Mouse (Mus musculus): ENCODE measurements at regions not wholly inside any gene's neighbourhood (a gene's known extent, or its start where the extent isn't known, plus 50 kb on each side); places are given as distances from the start of the nearest gene placed in this dataset.

DNA sequence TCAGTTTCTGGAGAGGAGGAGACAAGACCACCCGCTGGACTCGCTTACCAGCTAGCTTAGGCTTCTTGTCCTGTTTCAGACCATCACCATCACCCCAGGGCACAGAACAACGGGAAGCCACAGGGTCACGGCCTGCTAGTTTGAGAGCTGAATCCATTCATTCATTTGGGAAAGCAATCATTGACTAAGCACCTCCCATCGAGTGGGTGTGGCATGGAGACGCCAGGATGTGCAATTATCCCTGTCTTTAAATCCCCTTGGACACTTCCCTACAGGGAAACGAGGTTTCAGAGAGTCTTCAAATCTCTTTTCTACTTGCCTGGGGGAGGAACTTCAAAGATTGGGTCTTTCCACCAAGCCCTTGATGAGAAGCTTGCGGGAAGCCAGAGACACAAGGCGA, 108.7 kb downstream of the 2410131K14Rik start:
- no peak for DNase-seq

DNA sequence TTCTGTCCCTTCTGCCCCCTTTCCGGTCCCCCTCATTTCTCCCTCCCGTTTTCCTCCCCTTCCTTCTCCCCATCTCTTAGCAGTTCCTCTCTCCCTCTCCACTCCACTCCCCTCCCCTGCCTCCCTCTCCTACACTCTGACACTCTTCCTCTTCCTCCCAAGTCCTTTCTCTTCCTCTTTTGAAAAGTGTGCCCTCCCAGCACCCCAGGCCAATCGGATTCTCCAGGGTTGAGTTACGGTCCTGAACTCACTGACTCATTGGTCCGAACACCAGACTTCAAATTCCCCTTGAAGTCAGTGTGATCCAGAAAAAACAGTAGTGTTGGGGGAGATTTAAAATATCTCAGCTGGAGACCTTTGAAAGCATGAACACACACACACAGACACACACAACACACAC, 109.1 kb downstream of the 2410131K14Rik start:
- DNase-seq, result no peak

DNA sequence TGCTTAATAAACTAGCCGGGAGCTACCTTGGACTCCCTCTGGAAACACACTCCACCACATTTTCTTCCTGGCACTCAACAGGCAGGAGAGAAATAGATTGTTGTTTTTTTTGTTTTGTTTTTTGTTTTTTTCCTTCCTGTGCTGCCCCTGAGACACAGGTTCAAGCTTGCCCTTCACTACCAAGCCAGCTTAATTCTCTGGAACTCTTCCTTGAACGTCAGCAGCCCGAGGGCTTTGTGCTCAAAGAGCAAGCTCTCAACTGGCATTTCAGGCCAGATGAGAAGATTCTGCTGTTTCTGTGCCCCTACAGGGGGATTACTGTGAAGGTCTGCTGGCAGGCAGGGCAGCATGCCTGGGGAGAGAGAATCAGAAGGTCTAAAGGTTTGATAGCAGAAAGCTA, 109.8 kb downstream of the 2410131K14Rik start:
- no peak for DNase-seq

DNA sequence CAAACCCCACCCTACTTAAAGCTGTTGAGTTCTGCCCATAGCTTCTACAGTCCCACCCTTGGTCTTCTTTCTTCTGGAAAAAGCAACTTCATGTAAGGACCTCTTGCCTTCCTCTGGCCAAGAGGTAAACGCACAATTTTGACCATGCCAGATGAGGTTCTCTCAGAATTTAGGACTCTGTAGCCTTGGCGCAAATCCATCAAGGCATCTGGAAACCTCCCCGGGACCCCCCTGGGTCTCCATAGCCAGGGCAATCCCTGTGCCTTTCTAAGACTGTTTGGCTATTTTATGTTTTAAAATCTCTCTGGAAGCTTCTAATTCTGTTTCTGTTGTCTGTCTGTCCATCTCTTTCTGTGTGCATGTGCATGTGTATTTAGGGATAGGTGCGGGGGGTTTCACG, 110.3 kb downstream of the 2410131K14Rik start:
- DNase-seq, result no peak

DNA sequence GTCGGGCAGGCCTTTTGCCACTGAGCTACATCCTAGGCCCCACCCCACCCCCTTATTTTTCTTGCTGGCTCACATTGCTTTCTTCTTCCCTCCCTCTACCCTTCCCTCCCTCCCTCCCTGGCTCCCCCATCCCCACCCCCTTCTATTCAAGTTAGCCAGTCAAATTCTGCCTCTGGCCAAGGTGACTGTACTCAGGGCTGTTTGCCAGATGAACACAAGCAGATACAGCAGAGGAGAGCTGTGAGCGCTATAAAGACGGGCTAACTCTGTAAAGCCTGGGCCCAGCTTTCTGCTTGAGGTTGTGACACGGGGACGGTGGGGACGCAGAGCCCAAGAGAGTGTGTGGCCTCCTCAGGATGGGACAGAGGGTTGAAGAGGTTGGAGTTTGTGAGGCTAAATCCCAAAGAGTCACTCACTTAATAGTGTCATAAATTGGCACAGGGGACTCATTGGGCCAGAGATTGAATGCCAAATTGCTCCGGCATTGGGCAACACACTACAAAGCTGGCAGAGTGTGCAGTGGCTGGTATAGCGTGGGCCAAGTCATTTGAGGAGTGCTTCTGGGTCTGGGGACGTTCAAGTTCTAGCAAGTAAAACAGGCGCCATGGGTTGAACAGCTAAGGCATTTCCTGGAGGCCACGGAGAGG, 110.8 kb downstream of the 2410131K14Rik start:
- DNase-seq, result peak; percentile 70

DNA sequence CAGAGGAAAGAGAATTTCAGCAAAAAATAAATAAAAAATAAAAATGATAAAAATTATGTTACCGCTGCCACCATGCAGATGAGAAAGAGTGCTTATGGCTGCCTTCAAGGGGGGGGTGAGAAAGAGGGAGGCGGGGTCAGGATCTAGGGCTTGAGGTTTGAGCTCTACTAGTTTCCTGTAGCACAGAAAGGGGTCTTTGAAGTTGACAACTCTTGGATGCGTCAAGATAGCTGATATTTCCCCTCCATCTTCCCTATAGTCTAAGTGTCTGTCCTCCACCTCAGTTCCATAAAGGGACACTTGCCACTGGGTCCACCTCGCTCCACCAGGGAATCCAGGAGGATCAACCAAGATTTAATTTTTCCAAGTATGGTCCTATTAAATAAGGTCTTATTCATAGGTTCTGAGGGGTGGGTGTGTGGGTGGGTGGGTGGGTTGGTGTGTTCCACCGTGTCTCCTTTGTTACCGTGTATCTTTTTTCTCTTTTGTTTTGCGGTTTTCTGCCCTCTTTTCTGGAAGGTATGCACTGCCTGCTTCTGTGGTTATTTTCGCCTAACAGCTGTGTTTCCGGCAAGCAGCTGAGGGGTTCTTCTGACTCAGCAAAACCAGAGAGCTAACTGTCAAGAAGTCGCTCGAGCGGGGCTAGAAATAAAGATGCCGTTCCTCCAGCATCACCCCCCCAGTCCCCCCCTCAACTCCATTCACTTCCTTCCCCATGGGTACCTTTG, 114.8 kb downstream of the 2410131K14Rik start:
- DNase-seq, result no peak

DNA sequence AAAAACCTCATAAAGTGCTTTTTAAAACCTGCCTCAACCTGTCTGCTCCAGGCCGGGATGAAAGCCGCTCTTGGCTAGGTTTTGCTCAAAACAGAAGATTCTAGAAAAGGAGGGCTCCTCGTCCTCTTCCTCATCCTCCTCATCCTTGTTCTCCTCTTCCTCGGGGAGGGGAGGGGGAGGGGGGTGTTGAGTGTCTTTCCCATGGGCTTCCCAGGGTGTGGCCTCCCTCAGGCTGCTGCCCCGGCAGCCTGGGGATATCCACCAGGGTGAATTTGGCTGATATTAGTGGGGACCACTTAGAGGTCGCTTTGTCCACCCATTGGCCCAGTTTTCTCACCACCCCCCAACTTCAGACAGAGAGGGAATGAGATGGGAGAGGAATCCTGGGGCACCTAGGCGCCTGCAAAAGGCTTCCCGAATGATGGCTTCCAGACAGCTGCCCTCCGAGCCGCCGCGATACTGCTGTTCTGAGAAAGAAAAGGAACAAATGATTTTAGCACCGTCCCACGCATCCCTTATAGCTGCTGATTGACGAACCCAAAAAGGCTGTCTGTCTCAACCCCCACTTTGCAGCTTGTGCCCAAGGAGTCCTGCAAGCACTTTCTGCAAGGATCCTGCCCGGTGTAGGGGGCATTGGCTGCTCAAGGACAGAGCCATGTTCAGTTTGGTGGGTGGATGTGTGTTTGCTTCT, 115.5 kb downstream of the 2410131K14Rik start:
- DNase-seq, result no peak

DNA sequence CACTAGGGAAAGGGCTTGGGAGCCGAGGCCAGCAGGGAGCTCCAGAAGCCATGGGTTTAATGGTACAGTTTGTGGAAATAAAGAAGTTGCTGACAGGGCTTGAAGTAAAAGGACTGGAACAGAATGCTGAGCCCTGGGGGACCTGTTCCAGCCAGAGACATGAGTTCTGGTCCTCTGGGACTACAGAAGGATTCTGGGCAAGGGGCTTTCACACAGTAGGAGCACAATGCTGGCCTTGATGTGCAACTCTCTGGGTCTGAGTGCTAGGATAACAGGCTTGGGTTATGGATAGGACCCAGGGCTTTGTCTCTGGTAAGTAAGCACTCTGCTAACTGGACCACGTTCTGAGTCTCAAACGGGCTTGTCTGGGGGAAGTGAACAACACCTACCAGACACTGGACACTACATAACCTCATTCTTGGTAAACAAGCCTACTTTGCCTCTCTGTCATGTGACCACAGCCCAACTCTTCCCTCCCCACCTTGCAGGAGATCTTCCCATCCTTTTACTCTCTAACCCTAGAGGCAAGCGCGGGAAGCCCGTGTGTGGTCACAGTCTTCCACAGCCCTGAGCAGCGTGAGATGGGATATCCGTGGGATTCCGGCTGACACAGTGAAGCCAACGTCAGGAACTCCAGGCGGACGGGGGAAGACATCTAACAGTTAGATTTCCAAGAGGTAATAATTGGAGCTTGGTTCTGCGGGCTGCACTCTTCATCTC, 116.3 kb downstream of the 2410131K14Rik start:
- no peak for DNase-seq

DNA sequence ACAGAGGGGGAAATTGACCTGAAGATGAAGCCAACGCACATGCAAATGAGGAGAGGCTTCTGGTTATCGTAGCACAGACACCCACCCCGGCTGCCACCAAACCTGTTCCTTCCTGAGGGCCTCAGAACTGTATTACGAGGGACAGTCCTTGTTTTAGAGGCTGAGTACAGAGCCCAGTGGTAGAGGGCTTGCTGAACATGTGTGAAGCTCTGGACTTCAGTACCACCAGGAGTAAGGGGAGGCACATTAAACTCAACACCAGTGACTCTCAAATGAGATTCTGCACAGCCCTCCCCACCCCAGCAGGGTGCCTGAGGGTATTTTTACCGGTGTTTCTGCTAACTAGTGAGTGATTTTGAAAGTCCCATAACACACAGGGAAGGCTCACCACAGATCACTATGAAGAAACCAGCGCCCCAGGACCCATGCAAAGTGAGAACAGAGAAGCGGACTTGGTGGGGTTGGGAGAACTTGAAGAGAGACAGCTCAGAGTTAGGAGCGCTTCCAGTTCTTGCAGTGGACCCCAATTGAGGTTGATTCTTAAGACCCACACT, 116.9 kb downstream of the 2410131K14Rik start:
- DNase-seq, result no peak

DNA sequence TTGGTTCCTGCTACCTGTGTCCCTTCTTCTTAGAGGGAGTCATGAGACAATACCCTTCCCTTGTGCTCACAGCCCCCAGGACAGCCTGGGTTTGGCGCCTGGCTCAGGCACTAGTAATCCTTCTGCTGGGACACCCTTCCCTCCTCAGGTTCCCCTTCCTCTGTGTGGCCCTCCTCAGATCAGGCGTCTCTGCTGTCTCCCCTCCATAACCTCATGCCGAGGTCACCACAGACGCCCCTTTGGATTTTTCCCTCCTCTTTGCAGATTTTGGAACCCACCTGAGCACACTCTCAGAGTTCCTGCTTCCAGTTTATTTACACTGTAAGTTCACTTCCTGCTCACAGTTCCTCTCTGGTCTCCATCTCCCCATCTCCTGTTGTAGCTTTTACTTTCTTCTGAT, 117.7 kb downstream of the 2410131K14Rik start:
- DNase-seq, result no peak

DNA sequence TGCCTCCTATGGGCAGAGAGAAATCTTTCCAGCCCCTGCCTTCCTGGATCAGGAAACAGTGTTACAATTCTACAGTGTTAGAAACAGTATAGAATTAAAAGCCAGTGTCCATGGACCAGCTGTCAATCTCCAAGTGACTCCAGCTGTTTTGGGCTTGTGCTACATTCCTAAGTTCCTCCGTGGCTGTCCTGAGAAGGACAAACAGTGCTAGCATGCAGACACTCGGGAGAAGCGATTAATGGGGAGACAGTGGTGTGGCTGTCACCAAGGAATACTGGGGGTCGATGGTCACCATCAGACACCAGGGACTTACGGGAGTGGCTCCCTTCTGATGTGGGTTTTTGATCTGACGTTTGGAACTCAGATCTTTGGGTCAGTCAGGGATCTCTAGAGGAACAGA, 118.1 kb downstream of the 2410131K14Rik start:
- DNase-seq, result no peak

DNA sequence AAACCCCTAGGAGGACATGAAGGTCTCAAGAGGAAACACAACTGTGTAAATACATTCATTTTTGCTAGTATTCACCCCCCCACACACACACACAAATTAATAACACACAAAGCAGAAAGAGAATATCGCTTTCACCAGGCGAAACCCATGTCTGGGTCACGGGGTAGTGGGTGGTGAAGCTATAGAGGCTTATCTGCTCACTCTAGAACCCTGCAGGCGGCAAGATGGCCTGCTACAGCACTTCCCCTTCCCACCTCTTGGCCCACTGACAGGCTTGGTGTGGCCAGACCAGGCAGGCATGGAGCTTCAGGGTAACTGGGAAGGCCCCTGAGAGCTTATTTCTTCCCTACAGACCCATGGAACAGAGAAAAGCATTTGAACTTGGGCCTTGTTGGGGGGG, 119.6 kb downstream of the 2410131K14Rik start:
- no peak for DNase-seq

DNA sequence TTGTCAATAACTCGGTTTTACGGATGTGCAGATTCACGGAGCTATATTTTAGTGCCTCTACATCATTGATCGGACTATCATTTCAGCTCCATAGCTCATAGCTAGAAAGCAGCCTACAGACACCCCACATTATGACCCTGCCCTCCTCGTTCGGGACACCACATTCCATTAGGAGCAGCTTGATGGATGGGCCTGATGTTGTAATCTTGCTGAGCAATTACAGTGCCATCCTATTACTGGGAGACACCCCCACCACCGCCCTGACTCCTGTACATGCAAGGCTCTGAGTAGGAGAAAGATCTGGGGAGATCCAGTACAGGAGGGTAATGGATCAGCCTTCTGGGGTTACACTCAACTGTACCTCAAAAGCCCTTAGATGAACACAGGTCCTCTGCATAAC, 120.2 kb downstream of the 2410131K14Rik start:
- peak; percentile 82 for DNase-seq

DNA sequence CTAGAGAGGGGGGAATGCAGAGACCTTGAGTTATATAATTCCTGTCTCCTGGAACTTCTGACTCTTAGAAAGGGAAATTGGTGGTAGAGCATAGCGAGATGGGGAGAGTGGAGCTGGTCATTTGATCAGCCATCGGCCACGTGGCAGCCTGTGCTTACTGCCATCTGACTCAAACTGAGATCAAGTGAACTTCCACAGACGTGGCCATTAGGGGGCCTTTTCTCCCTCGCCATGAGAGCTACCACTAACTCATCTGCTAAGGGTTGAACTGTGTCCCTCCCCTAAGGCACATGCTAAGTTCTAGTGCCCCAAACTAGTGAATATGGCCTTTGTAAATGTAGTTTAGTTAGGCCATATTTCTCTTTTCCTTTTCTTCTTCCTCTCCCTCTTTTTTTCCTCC, 120.6 kb downstream of the 2410131K14Rik start:
- DNase-seq, result peak; percentile 22

DNA sequence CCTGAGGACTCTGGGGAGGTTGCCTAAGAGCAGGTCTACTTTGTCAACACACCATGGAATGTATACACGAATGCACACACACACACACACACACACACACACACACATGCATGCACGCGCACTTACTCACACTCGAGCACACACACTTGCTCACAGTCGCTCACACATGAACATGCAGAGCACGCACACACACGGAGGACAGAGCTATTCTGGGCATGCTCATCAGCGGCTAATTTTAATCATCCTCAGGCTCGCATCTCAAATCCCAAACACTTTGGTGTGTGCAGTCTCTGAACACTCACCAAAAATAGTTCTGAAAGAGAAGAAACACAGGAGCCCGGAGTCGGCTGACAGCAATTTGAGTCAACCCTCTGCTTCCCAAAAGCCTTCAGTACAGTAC, 122.0 kb downstream of the 2410131K14Rik start:
- DNase-seq, result no peak

DNA sequence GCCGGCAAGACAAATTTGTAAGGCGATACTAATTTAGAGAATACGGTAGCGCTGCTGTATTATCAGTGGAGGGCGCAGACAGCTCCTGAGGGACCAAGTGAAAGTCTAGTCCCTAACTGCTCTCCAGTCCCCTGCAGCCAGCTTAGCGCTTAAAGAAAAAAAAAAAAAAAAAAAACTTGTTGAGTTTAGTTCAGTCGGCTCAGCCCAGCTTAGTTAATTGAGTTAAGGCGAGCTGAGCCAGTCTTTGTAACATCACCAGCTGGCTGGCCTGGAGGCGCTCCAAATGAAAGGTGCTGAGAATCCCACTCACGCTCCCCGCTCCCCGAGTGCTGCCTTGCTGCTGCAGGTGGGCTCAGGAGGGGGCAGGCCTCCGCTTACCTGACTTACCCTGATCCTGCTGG, 128.6 kb downstream of the 2410131K14Rik start:
- no peak for DNase-seq

DNA sequence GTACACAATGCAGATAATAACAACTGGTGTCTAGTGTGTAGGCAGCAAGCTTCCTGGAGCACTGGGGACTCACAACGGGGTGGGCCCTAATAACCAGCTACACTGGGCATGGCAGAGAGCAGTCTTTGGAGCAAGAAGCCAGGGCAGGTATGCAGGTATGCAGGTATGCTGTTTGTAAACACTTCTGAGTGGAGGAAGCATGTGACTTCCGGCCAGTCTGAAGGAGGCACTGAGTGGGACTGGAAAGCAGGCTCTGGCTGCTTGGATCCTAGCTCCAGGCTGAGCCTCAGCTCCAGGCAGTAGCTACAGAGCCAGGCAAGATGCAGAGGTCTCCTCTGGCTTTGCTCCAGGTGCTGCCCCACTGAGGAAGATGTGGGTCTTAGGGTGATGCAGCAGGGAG, 129.9 kb downstream of the 2410131K14Rik start:
- DNase-seq, result no peak

DNA sequence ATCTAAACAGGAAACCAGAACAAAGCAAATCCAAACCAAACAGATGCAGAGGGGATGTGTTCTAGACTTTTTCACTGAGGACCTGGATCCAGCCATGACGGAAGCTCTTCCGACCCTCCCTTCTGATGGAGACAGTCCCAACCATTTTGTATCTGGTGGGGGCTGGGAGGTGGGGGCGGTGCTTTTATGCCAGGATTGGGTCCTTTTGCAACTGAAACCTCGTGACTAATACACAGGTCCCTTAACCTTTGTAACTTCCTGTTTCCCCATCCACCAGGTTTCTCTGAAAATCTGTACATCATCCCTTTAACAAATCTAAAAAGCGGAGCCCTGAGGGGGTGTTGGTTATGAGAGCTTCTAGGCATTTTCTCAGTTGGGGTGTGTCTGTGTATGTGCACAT, 130.9 kb downstream of the 2410131K14Rik start:
- DNase-seq, result no peak

DNA sequence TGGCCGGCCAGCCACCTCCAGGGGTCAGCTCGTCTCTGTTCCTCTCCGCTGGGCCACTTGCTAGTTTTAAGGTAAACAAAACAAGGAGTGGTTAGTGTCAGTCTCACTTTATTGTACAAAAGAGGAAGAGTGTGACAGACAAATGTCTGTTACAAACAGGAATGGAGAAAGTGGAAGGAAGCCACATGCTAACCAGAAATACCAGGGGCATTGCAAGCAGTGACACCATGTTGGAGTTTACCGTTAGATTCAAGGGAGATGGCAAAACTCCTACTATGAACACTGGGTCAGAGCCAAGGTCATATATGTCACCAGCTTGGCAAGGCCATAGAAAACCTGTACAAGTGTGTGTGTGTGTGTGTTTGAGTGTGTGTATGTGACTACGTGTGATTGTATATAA, 131.5 kb downstream of the 2410131K14Rik start:
- no peak for DNase-seq

DNA sequence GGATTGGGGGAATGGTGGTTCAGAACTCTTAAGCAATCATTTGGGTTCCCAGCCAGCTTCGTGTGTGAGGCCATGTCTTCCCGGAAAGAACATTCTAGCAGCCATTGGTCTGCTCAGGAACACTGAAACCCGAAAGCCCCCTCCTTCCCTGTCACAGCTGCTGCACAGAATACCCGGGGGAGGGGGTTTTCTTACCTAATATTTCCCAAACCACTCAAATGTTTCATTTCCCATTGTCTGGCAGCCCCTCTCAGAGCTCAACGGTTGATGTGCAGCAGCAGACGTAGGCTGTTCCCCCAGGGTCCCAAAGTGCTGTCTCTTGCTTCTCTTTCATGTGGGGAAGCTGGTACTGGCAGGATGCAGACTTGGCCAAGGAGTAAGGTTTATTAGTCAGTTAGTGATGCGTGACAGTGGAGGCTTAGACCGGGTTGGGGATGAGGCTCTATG, 132.4 kb downstream of the 2410131K14Rik start:
- no peak for DNase-seq

DNA sequence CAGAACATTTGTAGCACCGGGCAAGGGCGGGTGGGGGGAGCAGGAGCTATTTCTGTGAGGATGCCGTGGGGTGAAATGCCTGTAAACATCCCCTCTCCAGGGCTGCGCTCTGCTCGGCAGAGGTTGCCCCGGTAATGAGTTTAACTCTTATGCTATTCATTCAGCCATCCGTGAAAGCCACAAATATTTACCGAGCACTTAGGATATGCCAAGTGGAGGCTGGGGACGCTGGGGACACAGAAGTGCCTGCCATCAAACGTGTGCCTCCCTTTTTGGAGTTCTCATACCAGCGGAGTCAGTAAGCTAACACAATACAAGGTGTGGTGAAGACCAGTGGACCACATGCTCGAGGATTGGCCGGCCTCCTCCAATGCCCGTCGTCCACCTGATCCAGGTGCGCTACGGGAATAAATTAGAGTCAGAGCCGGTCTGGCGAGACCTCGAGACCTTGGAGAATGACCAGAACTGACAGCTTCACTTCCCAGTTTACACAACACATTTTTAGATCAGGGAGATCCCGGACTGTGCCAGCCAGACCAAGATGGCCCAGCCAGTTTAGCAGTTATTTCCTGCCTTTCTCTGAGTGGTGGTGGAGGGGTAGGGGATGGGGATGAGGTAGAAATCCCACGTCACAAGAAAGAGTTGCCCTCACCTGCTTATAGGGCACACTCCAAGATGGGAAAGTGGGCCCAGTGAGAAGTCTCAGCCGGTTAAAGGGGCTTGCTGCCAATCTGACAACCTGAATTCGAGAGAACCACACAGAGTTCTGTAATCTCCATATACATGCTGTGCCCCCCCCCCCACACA, 134.4 kb downstream of the 2410131K14Rik start:
- no peak for DNase-seq

DNA sequence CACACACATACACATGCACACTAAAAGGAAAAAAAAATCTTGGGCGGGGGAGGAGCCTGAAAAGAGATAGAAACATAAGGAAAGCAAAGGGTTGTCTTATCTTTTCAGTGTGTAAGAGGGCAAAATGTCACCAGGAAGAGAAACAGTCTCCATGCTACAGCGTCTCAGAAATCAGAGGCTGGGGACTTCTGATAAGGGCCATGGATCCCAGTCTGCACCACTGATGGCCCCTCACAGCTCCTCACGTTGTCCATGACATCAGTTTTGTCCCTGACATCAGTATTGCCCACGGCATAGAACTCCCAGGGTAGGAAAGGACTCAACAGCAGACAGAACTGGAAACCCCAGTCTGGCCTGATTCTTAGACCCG, 135.0 kb downstream of the 2410131K14Rik start:
- no peak for DNase-seq

Data from adrenal gland, adult 2 months (tissue).